Mouse (Mus musculus): ENCODE data around the gene Spsb4. TPM values are rescaled to one million over a fixed set of nuclear protein-coding genes. Genes with fewer than 3 reads are reported as not detected.

The Spsb4 gene
- total and polyA plus RNA-seq, 3 experiments: not detected

DNA sequence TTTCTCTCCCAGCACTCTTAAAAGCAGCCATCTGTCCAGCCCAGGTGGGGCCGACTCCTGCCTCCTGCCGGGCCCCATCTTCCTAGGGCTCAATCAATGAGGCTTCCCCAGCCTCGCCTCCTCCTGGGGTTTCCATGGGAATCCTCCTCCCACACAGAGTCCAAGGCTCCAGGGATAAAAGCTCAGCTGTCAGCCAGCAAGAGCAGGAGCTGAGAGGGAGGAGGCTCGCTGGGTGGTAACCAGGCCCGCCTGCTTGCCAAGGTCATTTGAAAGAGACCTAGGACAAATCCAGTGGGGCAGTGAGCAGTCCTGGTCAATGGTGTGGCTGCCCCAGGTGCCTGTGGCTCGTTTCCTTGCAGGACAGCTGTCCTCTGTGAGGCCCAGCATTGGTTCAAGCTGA lies 5.5 kb downstream of the Spsb4 start:
- Histone ChIP-seq H3K9me3 (replicated peaks; ENCODE audit: insufficient read depth, low read length) (no peaks in the 10 kb centered on the region), H3K9ac (ENCODE audit: control insufficient read depth, low read depth, low read length, poor library complexity, severe bottlenecking) (no peak overlapping the region), H3K4me1 (ENCODE audit: control insufficient read depth in 1 of 2, insufficient read depth in 2 of 2, low read length in 2 of 2) (no peaks in the 10 kb centered on the region), H3K27me3 (ENCODE audit: control insufficient read depth in 1 of 2, insufficient read depth in 2 of 2, low read length in 2 of 2) (no peaks in the 10 kb centered on the region), H3K27ac (ENCODE audit: control insufficient read depth, low read depth, low read length) (no peak overlapping the region), H3K4me3 (ENCODE audit: control insufficient read depth in 1 of 2, insufficient read depth in 1 of 2, low read depth in 2 of 2, low read length in 2 of 2) (no peak overlapping the region), H3K79me2 (ENCODE audit: control insufficient read depth, insufficient read depth, low read length, poor library complexity) (no peaks in the 10 kb centered on the region), H3K36me3 (ENCODE audit: control insufficient read depth in 1 of 2, insufficient read depth in 2 of 2, low read length in 2 of 2) (no peaks in the 10 kb centered on the region)
- TF ChIP-seq POLR2A (IDR thresholded peaks at IDR 0.05; ENCODE audit: control insufficient read depth in 1 of 2, insufficient read depth in 1 of 2, low read depth in 1 of 2, low read length in 2 of 2, poor library complexity in 1 of 2): no peak
- no peak for DNase-seq (ENCODE audit: low read depth, low spot score)

DNA sequence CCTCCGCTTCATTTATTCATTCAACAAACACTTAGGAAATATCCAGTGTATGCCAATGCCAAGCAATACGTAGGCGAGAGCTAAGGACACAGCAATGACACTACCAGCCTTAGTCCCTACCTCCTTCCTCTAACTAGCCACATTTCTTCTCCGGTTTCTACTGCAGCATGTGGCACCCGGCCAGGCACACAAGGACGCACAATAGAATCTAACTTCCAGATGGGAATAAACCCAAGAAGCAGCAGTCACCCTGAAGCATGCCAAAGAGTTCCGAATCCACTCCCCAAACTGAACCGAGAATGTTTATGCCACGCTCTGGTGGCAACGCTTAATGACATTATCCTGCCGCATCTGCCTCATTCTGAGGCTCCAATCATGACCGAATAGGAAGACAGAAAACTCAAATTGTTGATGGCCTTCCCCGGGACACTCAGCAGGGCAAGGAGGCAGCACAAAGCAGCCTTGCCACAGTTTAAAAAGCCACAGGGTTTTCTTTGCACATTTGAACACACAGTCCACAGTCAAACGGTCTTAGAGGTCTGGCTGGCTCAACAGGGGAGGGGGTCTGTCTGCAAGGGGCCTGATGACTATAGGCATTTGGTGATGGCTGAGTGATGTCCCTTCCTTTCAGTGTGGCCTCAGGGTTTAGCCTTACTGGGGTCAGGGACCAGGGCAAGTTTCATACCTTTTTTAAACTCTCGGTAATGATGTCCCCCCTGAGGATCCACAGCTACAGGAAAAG lies 7.0 kb downstream of the Spsb4 start:
- H3K4me1 ChIP-seq (ENCODE audit: control insufficient read depth in 1 of 2, insufficient read depth in 2 of 2, low read length in 2 of 2): no peaks in the 10 kb centered on the region
- H3K9ac ChIP-seq (ENCODE audit: control insufficient read depth, low read depth, low read length, poor library complexity, severe bottlenecking): no peak overlapping the region
- H3K27me3 ChIP-seq (ENCODE audit: control insufficient read depth in 1 of 2, insufficient read depth in 2 of 2, low read length in 2 of 2): no peaks in the 10 kb centered on the region
- H3K27ac ChIP-seq (ENCODE audit: control insufficient read depth, low read depth, low read length): no peak overlapping the region
- no peak for DNase-seq (ENCODE audit: low read depth, low spot score)
- no peaks in the 10 kb centered on the region for H3K79me2 ChIP-seq (ENCODE audit: control insufficient read depth, insufficient read depth, low read length, poor library complexity)
- TF ChIP-seq MAZ (IDR thresholded peaks at IDR 0.05; ENCODE audit: low read depth, low read length) (no peak), USF2 (IDR thresholded peaks at IDR 0.05; ENCODE audit: borderline replicate concordance in 1 of 2, insufficient read depth in 1 of 2, low read depth in 1 of 2, low read length in 2 of 2) (no peak), ZC3H11A (IDR thresholded peaks at IDR 0.05; ENCODE audit: low read depth, low read length) (no peak), MXI1 (IDR thresholded peaks at IDR 0.05; ENCODE audit: low read depth, low read length) (no peak), USF1 (IDR thresholded peaks at IDR 0.05; ENCODE audit: low read depth, low read length) (no peak), JUND (IDR thresholded peaks at IDR 0.05; ENCODE audit: low read depth, low read length) (no peak), CHD1 (IDR thresholded peaks at IDR 0.05; ENCODE audit: low read depth, low read length) (no peak)
- H3K36me3 ChIP-seq (ENCODE audit: control insufficient read depth in 1 of 2, insufficient read depth in 2 of 2, low read length in 2 of 2): no peaks in the 10 kb centered on the region
- no peaks in the 10 kb centered on the region for H3K9me3 ChIP-seq (replicated peaks; ENCODE audit: insufficient read depth, low read length)
- no peak overlapping the region for H3K4me3 ChIP-seq (ENCODE audit: control insufficient read depth in 1 of 2, insufficient read depth in 1 of 2, low read depth in 2 of 2, low read length in 2 of 2)

GRCm38 (mm10) chr9:97010447-97010846 lies 8.2 kb downstream of the Spsb4 start:
- no peak overlapping the region for H3K4me3 ChIP-seq (ENCODE audit: control insufficient read depth in 1 of 2, insufficient read depth in 1 of 2, low read depth in 2 of 2, low read length in 2 of 2)
- DNase-seq (ENCODE audit: low read depth, low spot score): no peak
- H3K27me3 ChIP-seq (ENCODE audit: control insufficient read depth in 1 of 2, insufficient read depth in 2 of 2, low read length in 2 of 2): no peaks in the 10 kb centered on the region
- H3K36me3 ChIP-seq (ENCODE audit: control insufficient read depth in 1 of 2, insufficient read depth in 2 of 2, low read length in 2 of 2): no peaks in the 10 kb centered on the region
- TF ChIP-seq SIN3A (IDR thresholded peaks at IDR 0.05; ENCODE audit: low read length): no peak
- TF ChIP-seq ZNF384 (IDR thresholded peaks at IDR 0.05; ENCODE audit: low read depth, low read length): no peak
- no peak for TF ChIP-seq MYB (IDR thresholded peaks at IDR 0.05; ENCODE audit: low read depth, low read length)
- no peak for TF ChIP-seq MAZ (IDR thresholded peaks at IDR 0.05; ENCODE audit: low read depth, low read length)
- no peak for TF ChIP-seq MAFK (IDR thresholded peaks at IDR 0.05; ENCODE audit: borderline replicate concordance, low read depth, low read length)
- TF ChIP-seq CHD1 (IDR thresholded peaks at IDR 0.05; ENCODE audit: low read depth, low read length): no peak
- TF ChIP-seq E2F4 (IDR thresholded peaks at IDR 0.05; ENCODE audit: borderline replicate concordance, low read depth, low read length): no peak
- TF ChIP-seq CHD2 (IDR thresholded peaks at IDR 0.05; ENCODE audit: low read length): no peak
- TF ChIP-seq ZMIZ1 (IDR thresholded peaks at IDR 0.05; ENCODE audit: low read depth, low read length): no peak
- TF ChIP-seq BHLHE40 (IDR thresholded peaks at IDR 0.05; ENCODE audit: borderline replicate concordance, low read depth, low read length): no peak
- TF ChIP-seq CTCF (IDR thresholded peaks at IDR 0.05 in 2 of 3, conservative IDR thresholded peaks at IDR 0.05 in 1 of 3; ENCODE audit: control insufficient read depth in 1 of 3, insufficient read depth in 1 of 3, low read depth in 2 of 3, low read length in 3 of 3, poor library complexity in 1 of 3, severe bottlenecking in 1 of 3): no peak
- TF ChIP-seq HCFC1 (IDR thresholded peaks at IDR 0.05; ENCODE audit: low read depth, low read length): no peak
- no peaks in the 10 kb centered on the region for H3K9me3 ChIP-seq (replicated peaks; ENCODE audit: insufficient read depth, low read length)
- H3K27ac ChIP-seq (ENCODE audit: control insufficient read depth, low read depth, low read length): no peak overlapping the region
- no peaks in the 10 kb centered on the region for H3K79me2 ChIP-seq (ENCODE audit: control insufficient read depth, insufficient read depth, low read length, poor library complexity)
- no peak overlapping the region for H3K9ac ChIP-seq (ENCODE audit: control insufficient read depth, low read depth, low read length, poor library complexity, severe bottlenecking)
- no peaks in the 10 kb centered on the region for H3K4me1 ChIP-seq (ENCODE audit: control insufficient read depth in 1 of 2, insufficient read depth in 2 of 2, low read length in 2 of 2)

Data from MEL (cell line).